Mouse (Mus musculus) kidney, embryonic 15.5 days (tissue): Measurements from ENCODE around the gene Tenm2. TPM values are rescaled to one million over a fixed set of nuclear protein-coding genes. Genes with fewer than 3 reads are reported as not detected.

Experiments used
- ATAC-seq: fragments of 200-750 bp; cut with Nextera tagmentation; replicated peaks from 2 replicates; pipeline ENCODE4 v1.8.0; 2017; ENCODE audit warnings: moderate TSS enrichment; ENCODE audit not compliant: low FRiP score
- H3K27ac ChIP-seq: fragments of 300-500 bp; sonication (generic); 2 replicates; pipeline ENCODE4 v1.5.1; 2015; ENCODE audit warnings: mild to moderate bottlenecking, inconsistent platforms
- H3K27me3 ChIP-seq: fragments of 300-500 bp; sonication (generic); 2 replicates; pipeline ENCODE4 v1.6.1; 2015; ENCODE audit warnings: inconsistent platforms
- H3K36me3 ChIP-seq: fragments of 300-500 bp; sonication (generic); 2 replicates; pipeline ENCODE4 v1.6.1; 2015; ENCODE audit warnings: inconsistent platforms
- H3K4me1 ChIP-seq: fragments of 300-500 bp; sonication (generic); 2 replicates; pipeline ENCODE4 v1.6.1; 2015; ENCODE audit warnings: inconsistent platforms
- H3K4me2 ChIP-seq: fragments of 300-500 bp; sonication (generic); 2 replicates; pipeline ENCODE4 v1.6.1; 2015; ENCODE audit warnings: moderate library complexity, mild to moderate bottlenecking, inconsistent platforms
- H3K4me3 ChIP-seq: fragments of 300-500 bp; sonication (generic); replicated peaks from 2 replicates; pipeline ENCODE4 v1.5.1; 2015; ENCODE audit warnings: mild to moderate bottlenecking, inconsistent platforms
- H3K9ac ChIP-seq: fragments of 300-500 bp; sonication (generic); 2 replicates; pipeline ENCODE4 v1.6.1; 2015; ENCODE audit warnings: mild to moderate bottlenecking, inconsistent platforms
- H3K9me3 ChIP-seq: fragments of 300-500 bp; sonication (generic); replicated peaks from 2 replicates; pipeline ENCODE4 v1.6.1; 2016; ENCODE audit warnings: inconsistent platforms
- WGBS: fragments of 180-500 bp; shearing (Covaris S2); methylation state at CpG from one replicate; pipeline ENCODE4 v1.1.7; 2015; ENCODE audit warnings: mixed read lengths; 5-methylcytosine and 5-hydroxymethylcytosine counted together
- polyA plus RNA-seq: library from polyadenylated mRNA; unstranded; fragments of >200 nt; fragmentation: Nextera tagmentation; extraction: Ambion mirVana; gene quantifications from 2 replicates; pipeline ENCODE4 v1.2.1, GENCODE M21; 2015

Gene Tenm2
- polyA plus RNA-seq, 1 experiment from 2014 or later, result 0.78 TPM

DNA sequence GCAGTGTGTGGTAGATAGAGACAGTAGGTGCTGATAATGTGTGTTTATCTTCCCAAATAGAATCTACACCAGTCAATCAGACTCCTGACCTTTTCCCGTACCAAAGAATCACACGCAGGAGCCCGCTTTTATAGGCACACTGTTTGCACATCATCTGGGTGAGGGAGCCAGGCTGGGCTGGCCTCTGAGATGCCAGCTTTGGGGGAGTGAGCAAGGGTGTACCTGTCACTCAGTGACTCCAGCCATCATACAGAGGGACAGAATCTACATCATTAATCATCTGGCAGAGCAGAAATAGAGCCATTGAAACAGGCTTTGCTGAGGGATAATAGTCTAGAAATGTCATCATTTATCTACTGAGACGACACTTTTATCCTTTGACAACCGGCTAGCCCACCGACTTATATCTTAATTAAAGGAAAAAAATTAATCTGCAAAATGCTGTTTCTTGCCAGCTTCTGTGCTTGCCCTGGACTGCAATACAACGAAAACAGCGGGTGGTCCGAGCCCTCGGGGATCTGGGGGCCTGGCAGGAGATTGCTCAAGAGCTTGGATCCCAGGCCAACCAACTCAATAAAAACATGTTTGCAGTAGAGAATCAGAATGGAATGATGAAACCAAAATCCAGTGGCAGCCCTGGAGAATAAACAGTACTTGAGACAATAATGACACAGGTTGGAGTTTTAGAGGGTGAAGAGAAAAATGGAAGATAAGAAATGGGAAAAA, 1195.1 kb downstream of the Tenm2 start:
- Histone ChIP-seq H3K9me3 (no peaks in the 10 kb centered on the region), H3K27ac (no peak overlapping the region), H3K4me1 (peaks cover 13% of the 10 kb centered on the region), H3K9ac (no peak overlapping the region), H3K4me3 (no peak overlapping the region), H3K36me3 (no peaks in the 10 kb centered on the region), H3K4me2 (no peak overlapping the region), H3K27me3 (peaks cover 11% of the 10 kb centered on the region)
- 77% methylated on average over 10 of the region's 10 CpGs for WGBS
- no peak for ATAC-seq

DNA sequence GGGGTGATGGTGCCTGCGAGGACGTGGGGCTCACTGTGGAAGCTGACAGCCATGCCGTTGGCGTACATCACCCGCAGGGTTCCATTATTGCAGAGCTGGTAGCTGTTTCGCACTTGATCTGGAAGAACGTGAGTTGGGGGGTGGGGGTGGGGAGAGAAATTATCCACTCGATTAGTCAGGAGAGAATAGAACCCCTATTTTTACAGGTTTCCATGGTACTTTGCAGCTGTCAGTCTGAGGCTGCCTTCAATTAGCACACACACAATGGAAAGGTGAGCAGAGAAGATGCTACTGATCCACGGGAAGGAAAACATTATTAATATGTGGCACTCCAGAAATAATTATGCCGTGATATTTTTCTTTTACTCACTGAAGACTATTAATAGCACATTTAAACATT, 1195.9 kb downstream of the Tenm2 start:
- ATAC-seq, result no peak
- Histone ChIP-seq H3K36me3 (no peaks in the 10 kb centered on the region), H3K9me3 (no peaks in the 10 kb centered on the region), H3K4me3 (no peak overlapping the region), H3K4me2 (no peak overlapping the region), H3K9ac (no peak overlapping the region), H3K4me1 (peaks cover 13% of the 10 kb centered on the region), H3K27ac (no peak overlapping the region), H3K27me3 (peaks cover 11% of the 10 kb centered on the region)
- WGBS, result 90% methylated on average over 10 of the region's 10 CpGs

GRCm38 (mm10) chr11:36038386-36038785, 1197.4 kb downstream of the Tenm2 start:
- Histone ChIP-seq H3K27me3 (no peaks in the 10 kb centered on the region), H3K36me3 (no peaks in the 10 kb centered on the region), H3K4me2 (no peak overlapping the region), H3K9ac (no peak overlapping the region), H3K4me1 (peaks cover 13% of the 10 kb centered on the region), H3K9me3 (no peaks in the 10 kb centered on the region), H3K27ac (no peak overlapping the region), H3K4me3 (no peak overlapping the region)
- 44% methylated on average over 3 of the region's 3 CpGs for WGBS
- ATAC-seq, result no peak

DNA sequence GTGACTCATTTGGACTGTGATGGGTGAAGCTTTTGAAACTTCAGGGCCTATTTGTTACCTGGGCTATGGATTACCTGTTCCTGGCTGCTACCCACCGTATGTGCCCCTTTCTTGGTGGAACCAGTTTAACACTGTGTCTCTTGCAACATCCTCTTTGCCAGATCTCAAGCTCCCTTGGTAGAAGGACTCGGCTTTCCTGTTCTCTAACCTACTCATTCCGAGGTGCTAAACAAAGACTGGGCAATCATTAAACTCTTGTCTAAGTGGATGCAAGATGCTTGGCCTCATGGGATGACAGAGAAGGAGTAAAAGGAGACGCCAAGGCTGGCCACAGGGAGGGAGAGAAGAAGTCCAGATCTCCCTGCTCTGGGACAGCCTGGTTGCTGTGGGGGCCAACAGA, 1198.5 kb downstream of the Tenm2 start:
- Histone ChIP-seq H3K4me3 (no peak overlapping the region), H3K36me3 (no peaks in the 10 kb centered on the region), H3K4me2 (no peak overlapping the region), H3K27ac (no peak overlapping the region), H3K9me3 (no peaks in the 10 kb centered on the region), H3K9ac (no peak overlapping the region), H3K4me1 (peaks cover 13% of the 10 kb centered on the region), H3K27me3 (peaks cover 5% of the 10 kb centered on the region; the same call in 1 of the 2 replicates)
- 64% methylated on average over 4 of the region's 4 CpGs for WGBS
- ATAC-seq, result no peak

- H3K36me3 ChIP-seq, result no peaks in the 10 kb centered on the region
- H3K9ac ChIP-seq, result no peak overlapping the region
- H3K27ac ChIP-seq, result no peak overlapping the region
- H3K4me2 ChIP-seq, result no peak overlapping the region
- no peak overlapping the region for H3K4me3 ChIP-seq
- peaks cover 16% of the 10 kb centered on the region for H3K4me1 ChIP-seq
- H3K9me3 ChIP-seq, result no peaks in the 10 kb centered on the region
- H3K27me3 ChIP-seq, result peaks cover 5% of the 10 kb centered on the region; the same call in 1 of the 2 replicates
- ATAC-seq, result peak; percentile 79
- 38% methylated on average over 7 of the region's 7 CpGs for WGBS
These were observed 1199.6 kb downstream of the Tenm2 start for GRCm38 (mm10) chr11:36036061-36036695.

DNA sequence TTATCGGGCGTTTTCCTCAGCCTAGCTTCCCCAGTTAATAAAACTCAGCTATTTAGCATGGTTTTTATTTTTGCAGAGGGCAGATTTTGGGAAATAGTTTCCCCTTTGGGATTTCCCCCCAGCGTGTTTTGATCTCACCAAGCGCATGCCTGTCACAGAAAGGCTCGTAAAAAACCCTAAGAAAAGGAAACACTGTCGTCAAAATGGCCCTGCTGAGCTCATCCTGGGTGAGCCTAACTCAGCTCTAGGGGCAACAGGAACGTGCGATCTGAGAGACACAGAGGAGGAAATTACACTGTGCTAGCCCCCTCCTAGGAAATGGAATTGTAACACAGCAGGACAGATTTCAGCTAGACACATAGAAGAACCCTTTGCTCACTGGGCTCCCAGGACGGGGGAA, 1204.0 kb downstream of the Tenm2 start:
- no peaks in the 10 kb centered on the region for H3K36me3 ChIP-seq
- H3K27ac ChIP-seq, result no peak overlapping the region
- no peak overlapping the region for H3K4me3 ChIP-seq
- peaks cover 5% of the 10 kb centered on the region; the same call in 1 of the 2 replicates for H3K27me3 ChIP-seq
- H3K4me1 ChIP-seq, result peaks cover 16% of the 10 kb centered on the region; the same call in 1 of the 2 replicates
- H3K9ac ChIP-seq, result no peak overlapping the region
- no peaks in the 10 kb centered on the region for H3K9me3 ChIP-seq
- 27% methylated on average over 9 of the region's 9 CpGs for WGBS
- H3K4me2 ChIP-seq, result peak overlapping the region; percentile 2; the same call in 1 of the 2 replicates
- no peak for ATAC-seq

DNA sequence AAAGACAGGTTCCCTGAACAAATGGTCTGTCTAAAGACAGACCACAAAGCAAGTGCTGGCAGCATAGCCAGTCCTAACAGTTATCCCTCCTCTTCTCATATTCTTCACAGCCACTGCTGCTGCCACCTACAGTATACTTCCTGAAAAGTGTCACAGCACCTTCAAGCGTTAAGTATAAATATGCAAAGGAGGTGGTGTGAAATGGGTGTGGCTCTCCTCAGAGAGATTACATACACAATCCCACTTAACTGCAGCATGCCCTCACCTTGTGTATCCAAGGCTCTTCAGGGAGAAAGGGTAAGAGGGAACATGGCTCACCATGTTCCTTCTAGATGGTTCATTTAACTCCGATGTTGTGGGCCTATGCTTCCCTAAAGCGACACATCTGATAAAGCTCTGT, 1215.8 kb downstream of the Tenm2 start:
- Histone ChIP-seq H3K4me2 (no peak overlapping the region), H3K9me3 (0 out of 2 replicates have a peak, but pooled peaks cover 8% of the 10 kb centered on the region), H3K4me1 (no peaks in the 10 kb centered on the region), H3K9ac (no peak overlapping the region), H3K27me3 (no peaks in the 10 kb centered on the region), H3K36me3 (no peaks in the 10 kb centered on the region), H3K27ac (no peak overlapping the region), H3K4me3 (no peak overlapping the region)
- WGBS, result 68% methylated on average over 3 of the region's 3 CpGs
- no peak for ATAC-seq

DNA sequence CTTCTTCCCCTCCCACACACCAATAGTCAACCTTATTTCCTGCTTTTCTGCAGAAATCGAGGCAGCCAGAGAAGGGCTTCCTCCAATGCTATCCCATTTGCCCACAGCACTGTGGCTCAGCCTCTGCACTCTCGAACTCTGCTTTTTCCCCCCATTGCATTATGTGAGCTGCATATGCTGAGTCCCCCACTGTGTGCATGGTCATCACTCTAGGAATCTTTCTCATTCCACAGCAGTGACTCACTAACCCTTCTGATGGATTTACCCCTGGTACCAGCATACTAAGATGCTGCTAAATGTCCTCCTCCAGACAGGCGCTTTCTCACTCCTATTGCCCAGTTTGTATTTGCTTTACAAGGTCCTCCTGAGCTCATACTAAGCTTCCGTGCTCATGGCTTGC, 1222.6 kb downstream of the Tenm2 start:
- H3K36me3 ChIP-seq, result no peaks in the 10 kb centered on the region
- no peak overlapping the region for H3K4me2 ChIP-seq
- H3K27me3 ChIP-seq, result no peaks in the 10 kb centered on the region
- H3K9ac ChIP-seq, result no peak overlapping the region
- no peak overlapping the region for H3K27ac ChIP-seq
- no peak for ATAC-seq
- H3K9me3 ChIP-seq, result no peaks in the 10 kb centered on the region
- H3K4me1 ChIP-seq, result 0 out of 2 replicates have a peak, but pooled peaks cover 2% of the 10 kb centered on the region
- no peak overlapping the region for H3K4me3 ChIP-seq
- WGBS, result 73% methylated on average over 4 of the region's 4 CpGs

- H3K4me3 ChIP-seq, result no peak overlapping the region
- H3K4me2 ChIP-seq, result no peak overlapping the region
- no peaks in the 10 kb centered on the region for H3K36me3 ChIP-seq
- no peaks in the 10 kb centered on the region for H3K9me3 ChIP-seq
- 0 out of 2 replicates have a peak, but pooled peaks cover 2% of the 10 kb centered on the region for H3K4me1 ChIP-seq
- 37% methylated on average over 11 of the region's 11 CpGs for WGBS
- no peak; the same call in 1 of the 2 replicates for ATAC-seq
- H3K27me3 ChIP-seq, result peaks cover 2% of the 10 kb centered on the region; the same call in 1 of the 2 replicates
- no peak overlapping the region for H3K9ac ChIP-seq
- H3K27ac ChIP-seq, result no peak overlapping the region
These were observed 1226.2 kb downstream of the Tenm2 start for GRCm38 (mm10) chr11:36009281-36010208.

- Histone ChIP-seq H3K4me3 (no peak overlapping the region), H3K9me3 (no peaks in the 10 kb centered on the region), H3K27me3 (peaks cover 40% of the 10 kb centered on the region), H3K36me3 (no peaks in the 10 kb centered on the region), H3K4me1 (peaks cover 15% of the 10 kb centered on the region), H3K9ac (no peak overlapping the region), H3K4me2 (no peak overlapping the region), H3K27ac (no peak overlapping the region)
- no peak for ATAC-seq
- 53% methylated on average over 4 of the region's 4 CpGs for WGBS
These were observed 1232.9 kb downstream of the Tenm2 start for GRCm38 (mm10) chr11:36002900-36003299.

- Histone ChIP-seq H3K4me1 (peaks cover 15% of the 10 kb centered on the region), H3K9me3 (no peaks in the 10 kb centered on the region), H3K9ac (no peak overlapping the region), H3K27ac (no peak overlapping the region), H3K4me2 (peak overlapping the region; percentile 62), H3K4me3 (peak overlapping the region; percentile 32), H3K36me3 (no peaks in the 10 kb centered on the region), H3K27me3 (peaks cover 40% of the 10 kb centered on the region)
- WGBS, result 6% methylated on average over 28 of the region's 28 CpGs
- ATAC-seq, result peak; percentile 90
These were observed 1234.3 kb downstream of the Tenm2 start for GRCm38 (mm10) chr11:36001282-36001970.
